Mouse (Mus musculus) limb, embryonic 15.5 days (tissue): ENCODE results near the gene Xrra1. TPM values are rescaled to one million over a fixed set of nuclear protein-coding genes. Genes with fewer than 3 reads are reported as not detected.

ENCODE experiments used
- ATAC-seq: fragments of 200-750 bp; cut with Nextera tagmentation; 2 replicates; pipeline ENCODE4 v1.8.0; 2017; ENCODE audit warnings: low read depth, moderate TSS enrichment; ENCODE audit not compliant: insufficient number of reproducible peaks, low FRiP score, low TSS enrichment
- H3K27ac ChIP-seq: fragments of 300-500 bp; sonication (generic); 2 replicates; pipeline ENCODE4 v1.5.1; 2015; ENCODE audit warnings: moderate library complexity, mild to moderate bottlenecking, inconsistent platforms
- H3K27me3 ChIP-seq: fragments of 300-500 bp; sonication (generic); 2 replicates; pipeline ENCODE4 v1.6.1; 2015; ENCODE audit warnings: inconsistent platforms
- H3K36me3 ChIP-seq: fragments of 300-500 bp; sonication (generic); 2 replicates; pipeline ENCODE4 v1.6.1; 2015; ENCODE audit warnings: inconsistent platforms
- H3K4me1 ChIP-seq: fragments of 300-500 bp; sonication (generic); 2 replicates; pipeline ENCODE4 v1.6.1; 2015; ENCODE audit warnings: inconsistent platforms
- H3K4me2 ChIP-seq: fragments of 300-500 bp; sonication (generic); 2 replicates; pipeline ENCODE4 v1.6.1; 2015; ENCODE audit warnings: mild to moderate bottlenecking, inconsistent platforms
- H3K4me3 ChIP-seq: fragments of 300-500 bp; sonication (generic); 2 replicates; pipeline ENCODE4 v1.5.1; 2015; ENCODE audit warnings: mild to moderate bottlenecking, inconsistent platforms
- H3K9ac ChIP-seq: fragments of 300-500 bp; sonication (generic); 2 replicates; pipeline ENCODE4 v1.6.1; 2015; ENCODE audit warnings: inconsistent platforms
- H3K9me3 ChIP-seq: fragments of 300-500 bp; sonication (generic); 2 replicates; pipeline ENCODE4 v1.6.1; 2016; ENCODE audit warnings: inconsistent platforms
- WGBS: fragments of 180-500 bp; shearing (Covaris S2); methylation state at CpG from one replicate; pipeline ENCODE4 v1.1.7; 2015; 5-methylcytosine and 5-hydroxymethylcytosine counted together
- polyA plus RNA-seq: library from polyadenylated mRNA; unstranded; fragments of >200 nt; fragmentation: Nextera tagmentation; extraction: Ambion mirVana; gene quantifications from 2 replicates; pipeline ENCODE4 v1.2.1, GENCODE M21; 2015

The Xrra1 gene
- polyA plus RNA-seq, 1 experiment from 2014 or later = 0.19 TPM

GRCm38 (mm10) chr7:99853350-99853749, 5.6 kb upstream of the Xrra1 start:
- H3K27ac ChIP-seq = no peak overlapping the region
- H3K4me1 ChIP-seq = peaks cover 13% of the 10 kb centered on the region
- H3K9ac ChIP-seq = no peak overlapping the region
- no peak overlapping the region for H3K4me2 ChIP-seq
- no peak overlapping the region for H3K4me3 ChIP-seq
- no peaks in the 10 kb centered on the region for H3K9me3 ChIP-seq
- WGBS = 79% methylated on average over 7 of the region's 7 CpGs
- H3K36me3 ChIP-seq = peaks cover 26% of the 10 kb centered on the region
- no peaks in the 10 kb centered on the region for H3K27me3 ChIP-seq
- ATAC-seq = no peak

GRCm38 (mm10) chr7:99854311-99854710, 4.6 kb upstream of the Xrra1 start:
- H3K27me3 ChIP-seq = no peaks in the 10 kb centered on the region
- no peaks in the 10 kb centered on the region for H3K9me3 ChIP-seq
- ATAC-seq = no peak
- H3K4me2 ChIP-seq = no peak overlapping the region
- WGBS = 72% methylated on average over 4 of the region's 4 CpGs
- no peak overlapping the region for H3K9ac ChIP-seq
- H3K4me3 ChIP-seq = no peak overlapping the region
- peaks cover 15% of the 10 kb centered on the region for H3K4me1 ChIP-seq
- H3K27ac ChIP-seq = no peak overlapping the region
- H3K36me3 ChIP-seq = peaks cover 19% of the 10 kb centered on the region

GRCm38 (mm10) chr7:99856266-99856861, 2.6 kb upstream of the Xrra1 start:
- H3K9ac ChIP-seq = no peak overlapping the region
- no peak overlapping the region for H3K4me3 ChIP-seq
- no peaks in the 10 kb centered on the region for H3K27me3 ChIP-seq
- 88% methylated on average over 14 of the region's 14 CpGs for WGBS
- no peaks in the 10 kb centered on the region for H3K9me3 ChIP-seq
- H3K36me3 ChIP-seq = peaks cover 19% of the 10 kb centered on the region
- H3K4me1 ChIP-seq = peaks cover 15% of the 10 kb centered on the region
- no peak overlapping the region for H3K27ac ChIP-seq
- H3K4me2 ChIP-seq = no peak overlapping the region
- ATAC-seq = no peak

- Histone ChIP-seq H3K27ac (peak overlapping the region; percentile 81), H3K4me2 (peak overlapping the region; percentile 74), H3K9ac (peak overlapping the region; percentile 83), H3K36me3 (peaks cover 12% of the 10 kb centered on the region; the same call in 1 of the 2 replicates), H3K4me1 (peaks cover 15% of the 10 kb centered on the region), H3K27me3 (no peaks in the 10 kb centered on the region), H3K9me3 (no peaks in the 10 kb centered on the region), H3K4me3 (peak overlapping the region; percentile 88)
- 1% methylated on average over 19 of the region's 19 CpGs for WGBS
- ATAC-seq = peak; percentile 55
These were observed 622 bp upstream of the Xrra1 start for GRCm38 (mm10) chr7:99858175-99858812.

GRCm38 (mm10) chr7:99863362-99863761, 4.4 kb downstream of the Xrra1 start, which contains the start of gene Spcs2:
Gene Spcs2 (minus strand): TSS chr7:99863462.
- Histone ChIP-seq H3K4me2 (no peak within 1 kb of the TSS), H3K4me1 (0 out of 2 replicates have a peak, but pooled peaks cover 2% of the 10 kb centered on the region), H3K27ac (no peak within 1 kb of the TSS), H3K9ac (no peak within 1 kb of the TSS), H3K27me3 (no peaks in the 10 kb centered on the region), H3K9me3 (no peaks in the 10 kb centered on the region), H3K36me3 (no peaks in the 10 kb centered on the region), H3K4me3 (no peak within 1 kb of the TSS)
- no peak for ATAC-seq
- WGBS = 39% methylated on average over 7 of the region's 7 CpGs

GRCm38 (mm10) chr7:99864241-99865028, 5.5 kb downstream of the Xrra1 start:
- Histone ChIP-seq H3K27me3 (no peaks in the 10 kb centered on the region), H3K9ac (no peak overlapping the region), H3K9me3 (no peaks in the 10 kb centered on the region), H3K4me1 (no peaks in the 10 kb centered on the region), H3K27ac (no peak overlapping the region), H3K36me3 (no peaks in the 10 kb centered on the region), H3K4me2 (no peak overlapping the region), H3K4me3 (no peak overlapping the region)
- 76% methylated on average over 11 of the region's 11 CpGs for WGBS
- no peak for ATAC-seq

GRCm38 (mm10) chr7:99865219-99865618, 6.3 kb downstream of the Xrra1 start:
- no peaks in the 10 kb centered on the region for H3K27me3 ChIP-seq
- whole genome bisulfite sequencing = 35% methylated on average over 3 of the region's 3 CpGs
- no peak for ATAC-seq
- no peak overlapping the region for H3K4me3 ChIP-seq
- no peaks in the 10 kb centered on the region for H3K4me1 ChIP-seq
- H3K4me2 ChIP-seq = no peak overlapping the region
- H3K9me3 ChIP-seq = no peaks in the 10 kb centered on the region
- no peak overlapping the region for H3K9ac ChIP-seq
- no peaks in the 10 kb centered on the region for H3K36me3 ChIP-seq
- H3K27ac ChIP-seq = no peak overlapping the region

GRCm38 (mm10) chr7:99869296-99869695, 10.4 kb downstream of the Xrra1 start:
- Histone ChIP-seq H3K9ac (no peak overlapping the region), H3K27ac (no peak overlapping the region), H3K36me3 (no peaks in the 10 kb centered on the region), H3K4me3 (no peak overlapping the region), H3K27me3 (no peaks in the 10 kb centered on the region), H3K4me2 (no peak overlapping the region), H3K9me3 (no peaks in the 10 kb centered on the region), H3K4me1 (no peaks in the 10 kb centered on the region)
- WGBS = 72% methylated on average over 4 of the region's 4 CpGs
- no peak for ATAC-seq

GRCm38 (mm10) chr7:99873965-99874364, 15.0 kb downstream of the Xrra1 start:
- Histone ChIP-seq H3K27me3 (no peaks in the 10 kb centered on the region), H3K36me3 (no peaks in the 10 kb centered on the region), H3K4me1 (no peaks in the 10 kb centered on the region), H3K9ac (no peak overlapping the region), H3K9me3 (no peaks in the 10 kb centered on the region), H3K27ac (no peak overlapping the region), H3K4me3 (no peak overlapping the region), H3K4me2 (no peak overlapping the region)
- WGBS = 60% methylated on average over 6 of the region's 6 CpGs
- no peak for ATAC-seq

GRCm38 (mm10) chr7:99875891-99876290, 17.0 kb downstream of the Xrra1 start:
- no peak overlapping the region for H3K27ac ChIP-seq
- no peaks in the 10 kb centered on the region for H3K27me3 ChIP-seq
- 23% methylated on average over 5 of the region's 5 CpGs for WGBS
- H3K9ac ChIP-seq = no peak overlapping the region
- H3K9me3 ChIP-seq = no peaks in the 10 kb centered on the region
- H3K4me2 ChIP-seq = no peak overlapping the region
- ATAC-seq = no peak
- no peaks in the 10 kb centered on the region for H3K36me3 ChIP-seq
- no peaks in the 10 kb centered on the region for H3K4me1 ChIP-seq
- H3K4me3 ChIP-seq = no peak overlapping the region

GRCm38 (mm10) chr7:99876345-99876744, 17.4 kb downstream of the Xrra1 start:
- Histone ChIP-seq H3K4me3 (no peak overlapping the region), H3K36me3 (no peaks in the 10 kb centered on the region), H3K4me1 (no peaks in the 10 kb centered on the region), H3K27ac (no peak overlapping the region), H3K9me3 (no peaks in the 10 kb centered on the region), H3K4me2 (no peak overlapping the region), H3K9ac (no peak overlapping the region), H3K27me3 (no peaks in the 10 kb centered on the region)
- 1% methylated on average over 3 of the region's 3 CpGs for WGBS
- no peak for ATAC-seq

- WGBS = 68% methylated on average over 2 of the region's 2 CpGs
- no peak overlapping the region for H3K4me3 ChIP-seq
- no peak for ATAC-seq
These were observed 19.3 kb downstream of the Xrra1 start for GRCm38 (mm10) chr7:99878254-99878653.

More at GRCm38 (mm10) chr7:99878254-99878653, 19.3 kb downstream of the Xrra1 start:
- Histone ChIP-seq H3K9ac (no peak overlapping the region), H3K27me3 (no peaks in the 10 kb centered on the region), H3K4me2 (no peak overlapping the region), H3K36me3 (no peaks in the 10 kb centered on the region), H3K9me3 (no peaks in the 10 kb centered on the region), H3K4me1 (no peaks in the 10 kb centered on the region), H3K27ac (no peak overlapping the region)
